Comparison of ENCODE assay signal across 17 mouse cellular contexts in the genomic region with DNA sequence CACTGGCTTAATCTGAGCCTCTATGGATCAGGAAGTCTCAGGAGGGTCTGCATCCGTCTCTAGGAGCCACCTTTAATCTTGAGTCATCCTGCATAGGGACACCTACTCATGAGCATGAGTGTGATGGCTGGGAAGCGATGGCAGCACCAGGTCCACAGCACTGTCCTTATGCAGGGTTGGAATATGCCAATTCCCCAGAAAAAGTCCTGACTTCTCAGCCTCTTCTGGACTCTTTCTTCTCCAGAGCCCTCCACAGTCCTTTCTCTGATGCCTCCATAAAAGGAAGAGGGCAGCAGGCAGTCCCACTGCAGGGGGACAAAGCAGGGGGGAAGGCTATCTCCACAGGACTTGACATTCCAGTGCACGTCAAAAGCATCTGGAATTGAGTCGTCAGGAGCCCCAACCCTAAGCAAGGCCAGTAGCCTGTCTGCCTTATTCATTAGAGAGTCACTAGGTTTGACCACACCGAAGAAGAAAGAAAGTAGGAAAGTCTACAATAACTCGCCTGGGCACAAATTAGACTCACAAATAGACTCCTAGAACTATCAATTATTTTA.
A peak's percentile ranks its signal among the peaks of the same experiment; 100 is the strongest.
DNase-seq lines count a peak whose midpoint lies in the region; ATAC-seq and TF ChIP-seq lines count a peak whose summit lies in the region.
"Had no signal": no experiment of that assay in that cellular context is flagged by ENCODE, and none has a peak within 500 bp of the region (broad histone marks: within the 10 kb centered on the region; RNA-seq: fewer than 3 reads in every experiment).

No protein-coding gene starts in this region.

- no peak for TF ChIP-seq CTCF in layer of hippocampus, adult 2 months (conservative IDR thresholded peaks at IDR 0.05)

- H3K4me1 ChIP-seq in hindbrain, embryonic 12.5 days = peaks cover 21% of the 10 kb centered on the region
- peaks cover 3% of the 10 kb centered on the region; the same call in 1 of the 2 replicates for H3K4me1 ChIP-seq in hindbrain, embryonic 16.5 days (ENCODE audit: control insufficient read depth, insufficient read depth, low read depth, low read length)
- H3K4me1 ChIP-seq in embryonic facial prominence, embryonic 11.5 days (ENCODE audit: control insufficient read depth, insufficient read depth, low read length) = peaks cover 2% of the 10 kb centered on the region; the same call in 1 of the 2 replicates
- H3K4me1 ChIP-seq in hindbrain, embryonic 13.5 days (replicated peaks) = peaks cover 26% of the 10 kb centered on the region
- peaks cover 19% of the 10 kb centered on the region for H3K4me1 ChIP-seq in neural tube, embryonic 12.5 days

- H3K9me3 ChIP-seq in hindbrain, embryonic 12.5 days (replicated peaks) = no peaks in the 10 kb centered on the region
- no peaks in the 10 kb centered on the region for H3K9me3 ChIP-seq in hindbrain, embryonic 16.5 days (ENCODE audit: control insufficient read depth, low read length)
- H3K9me3 ChIP-seq in embryonic facial prominence, embryonic 11.5 days (replicated peaks; ENCODE audit: control insufficient read depth, low read length) = no peaks in the 10 kb centered on the region
- H3K9me3 ChIP-seq in hindbrain, embryonic 13.5 days = no peaks in the 10 kb centered on the region
- no peaks in the 10 kb centered on the region for H3K9me3 ChIP-seq in neural tube, embryonic 12.5 days
- H3K9me3 ChIP-seq: neural tube, embryonic 13.5 days had no signal

- DNase-seq in embryonic facial prominence, embryonic 11.5 days (ENCODE audit: low spot score) = peak; percentile 43
- DNase-seq in T-cell, adult 2 months (ENCODE audit: low spot score) = no peak
- no peak for DNase-seq in frontal cortex, adult 2 months (ENCODE audit: extremely low spot score in 1 of 2, low spot score in 1 of 2)
- no peak for DNase-seq in layer of hippocampus, adult 2 months (ENCODE audit: low spot score in 2 of 2)
- DNase-seq: adrenal gland, postnatal 25 days; heart, adult 18-20 months; heart, postnatal 36 days; kidney, adult 11 months; kidney, postnatal 25 days; layer of hippocampus, postnatal 36 days; lung, adult 18-20 months; right cerebral cortex, postnatal 14 days had no signal

- no peak overlapping the region for H3K4me2 ChIP-seq in hindbrain, embryonic 12.5 days (replicated peaks)
- H3K4me2 ChIP-seq in hindbrain, embryonic 16.5 days (ENCODE audit: low read length) = no peak overlapping the region
- no peak overlapping the region for H3K4me2 ChIP-seq in embryonic facial prominence, embryonic 11.5 days (ENCODE audit: low read depth, low read length)
- no peak overlapping the region for H3K4me2 ChIP-seq in hindbrain, embryonic 13.5 days
- no peak overlapping the region for H3K4me2 ChIP-seq in neural tube, embryonic 12.5 days (replicated peaks)
- H3K4me2 ChIP-seq: neural tube, embryonic 13.5 days had no signal

- WGBS in hindbrain, embryonic 12.5 days = 15% methylated on average over 6 of the region's 6 CpGs
- WGBS in hindbrain, embryonic 16.5 days = 34% methylated on average over 6 of the region's 6 CpGs
- WGBS in embryonic facial prominence, embryonic 11.5 days = 15% methylated on average over 6 of the region's 6 CpGs
- WGBS in hindbrain, embryonic 13.5 days = 23% methylated on average over 6 of the region's 6 CpGs
- 20% methylated on average over 6 of the region's 6 CpGs for WGBS in neural tube, embryonic 12.5 days

- no peaks in the 10 kb centered on the region for H3K36me3 ChIP-seq in hindbrain, embryonic 12.5 days
- H3K36me3 ChIP-seq in hindbrain, embryonic 16.5 days (ENCODE audit: control insufficient read depth, insufficient read depth, low read length) = no peaks in the 10 kb centered on the region
- H3K36me3 ChIP-seq in embryonic facial prominence, embryonic 11.5 days (replicated peaks; ENCODE audit: control insufficient read depth, insufficient read depth, low read depth, low read length) = no peaks in the 10 kb centered on the region
- H3K36me3 ChIP-seq in hindbrain, embryonic 13.5 days = no peaks in the 10 kb centered on the region
- no peaks in the 10 kb centered on the region for H3K36me3 ChIP-seq in neural tube, embryonic 12.5 days
- H3K36me3 ChIP-seq: neural tube, embryonic 13.5 days had no signal

- H3K9ac ChIP-seq in hindbrain, embryonic 12.5 days = no peak overlapping the region
- H3K9ac ChIP-seq in hindbrain, embryonic 16.5 days (ENCODE audit: low read depth, low read length) = no peak overlapping the region
- no peak overlapping the region for H3K9ac ChIP-seq in embryonic facial prominence, embryonic 11.5 days (replicated peaks; ENCODE audit: low read length)
- no peak overlapping the region for H3K9ac ChIP-seq in hindbrain, embryonic 13.5 days
- H3K9ac ChIP-seq in neural tube, embryonic 12.5 days = no peak overlapping the region
- H3K9ac ChIP-seq: neural tube, embryonic 13.5 days had no signal

- no peak overlapping the region for H3K4me3 ChIP-seq in hindbrain, embryonic 12.5 days
- no peak overlapping the region for H3K4me3 ChIP-seq in hindbrain, embryonic 16.5 days (ENCODE audit: low read length)
- no peak overlapping the region for H3K4me3 ChIP-seq in embryonic facial prominence, embryonic 11.5 days (ENCODE audit: low read depth, low read length)
- no peak overlapping the region for H3K4me3 ChIP-seq in hindbrain, embryonic 13.5 days
- no peak overlapping the region for H3K4me3 ChIP-seq in neural tube, embryonic 12.5 days
- H3K4me3 ChIP-seq in layer of hippocampus, adult 2 months = no peak overlapping the region
- H3K4me3 ChIP-seq: neural tube, embryonic 13.5 days had no signal

- H3K27ac ChIP-seq in hindbrain, embryonic 12.5 days = 0 out of 2 replicates have a peak overlapping the region, but pooled peaks have one; percentile 23
- no peak overlapping the region for H3K27ac ChIP-seq in hindbrain, embryonic 16.5 days (ENCODE audit: low read depth, low read length)
- H3K27ac ChIP-seq in embryonic facial prominence, embryonic 11.5 days (replicated peaks; ENCODE audit: low read depth, low read length) = 0 out of 2 replicates have a peak overlapping the region, but pooled peaks have one; percentile 28
- H3K27ac ChIP-seq in hindbrain, embryonic 13.5 days = peak overlapping the region; percentile 9; the same call in 1 of the 2 replicates
- H3K27ac ChIP-seq in neural tube, embryonic 12.5 days = no peak overlapping the region
- no peak overlapping the region for H3K27ac ChIP-seq in layer of hippocampus, adult 2 months

- H3K27me3 ChIP-seq in hindbrain, embryonic 12.5 days = peaks cover 3% of the 10 kb centered on the region; the same call in 1 of the 2 replicates
- no peaks in the 10 kb centered on the region for H3K27me3 ChIP-seq in hindbrain, embryonic 16.5 days (replicated peaks; ENCODE audit: control insufficient read depth, insufficient read depth, low read length)
- H3K27me3 ChIP-seq in embryonic facial prominence, embryonic 11.5 days (ENCODE audit: control insufficient read depth, insufficient read depth, low read length) = no peaks in the 10 kb centered on the region
- H3K27me3 ChIP-seq in hindbrain, embryonic 13.5 days = no peaks in the 10 kb centered on the region
- no peaks in the 10 kb centered on the region for H3K27me3 ChIP-seq in neural tube, embryonic 12.5 days (replicated peaks)
- H3K27me3 ChIP-seq: neural tube, embryonic 13.5 days had no signal

- ATAC-seq in hindbrain, embryonic 12.5 days (ENCODE audit: low FRiP score) = peak; percentile 26; the same call in 1 of the 2 replicates
- no peak for ATAC-seq in hindbrain, embryonic 16.5 days
- no peak; the same call in 1 of the 2 replicates for ATAC-seq in embryonic facial prominence, embryonic 11.5 days (replicated peaks; ENCODE audit: insufficient number of reproducible peaks, low FRiP score, low TSS enrichment, low read depth)
- ATAC-seq in hindbrain, embryonic 13.5 days (ENCODE audit: low FRiP score) = no peak
- peak; percentile 40; the same call in 1 of the 2 replicates for ATAC-seq in neural tube, embryonic 12.5 days (ENCODE audit: low FRiP score, low read depth)

Comparison
In these comparisons a context has a peak if more than half of its experiments do, and no peak if none do; other contexts are left out.
1. ATAC-seq: peak in hindbrain, embryonic 12.5 days (single experiment) and neural tube, embryonic 12.5 days (single experiment); none in hindbrain, embryonic 16.5 days (single experiment), embryonic facial prominence, embryonic 11.5 days (single experiment) and hindbrain, embryonic 13.5 days (single experiment).
2. H3K27ac ChIP-seq: peak in hindbrain, embryonic 12.5 days (single experiment), embryonic facial prominence, embryonic 11.5 days (single experiment) and hindbrain, embryonic 13.5 days (single experiment); none in hindbrain, embryonic 16.5 days (single experiment), neural tube, embryonic 12.5 days (single experiment) and layer of hippocampus, adult 2 months (single experiment).